Mouse (Mus musculus): ENCODE measurements around the gene Auh.

The Auh gene

DNA sequence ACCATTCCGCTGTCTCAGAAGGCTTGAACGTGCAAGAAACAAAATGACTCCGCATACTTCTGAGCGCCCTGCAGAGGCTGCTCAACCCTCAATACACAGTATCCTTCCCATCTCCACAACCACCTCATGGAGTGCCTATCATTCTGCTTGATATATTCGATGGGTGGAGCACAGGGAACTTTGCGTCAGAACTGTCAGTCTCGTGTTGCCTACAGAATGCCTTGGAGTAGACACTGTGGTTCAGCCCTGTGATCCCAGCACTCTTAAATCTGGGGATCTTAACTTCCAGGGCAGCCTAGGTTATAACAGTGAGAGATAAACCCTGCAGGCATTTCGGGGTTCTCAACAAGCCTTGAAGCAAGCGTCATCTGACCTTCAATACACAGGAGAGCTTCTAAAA, 1.1 kb downstream of the Auh start:
- in situ Hi-C loops (cut with MboI; ENCODE audit: unreplicated experiment in 2 of 2) = no loop called here

DNA sequence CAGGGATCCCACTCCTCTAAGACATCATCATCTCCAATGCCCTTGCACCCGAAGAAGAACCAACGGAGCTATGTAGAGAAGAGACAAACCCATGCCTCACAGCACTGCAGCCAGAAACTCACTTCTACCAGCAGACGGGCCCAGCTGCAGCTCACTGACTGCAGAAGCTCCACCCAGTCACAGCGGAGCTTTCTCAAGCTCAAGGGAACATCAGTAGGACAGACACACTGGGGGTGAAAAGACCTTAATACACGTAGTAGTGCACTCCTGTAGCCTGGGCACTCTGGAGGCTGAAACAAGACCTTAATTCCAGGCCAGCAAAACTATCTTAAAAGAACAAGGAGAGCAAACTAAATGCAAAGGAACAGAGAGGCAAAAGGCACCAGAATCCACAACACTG, 5.0 kb downstream of the Auh start:
- in situ Hi-C loops (cut with MboI; ENCODE audit: unreplicated experiment in 2 of 2) = no loop called here

DNA sequence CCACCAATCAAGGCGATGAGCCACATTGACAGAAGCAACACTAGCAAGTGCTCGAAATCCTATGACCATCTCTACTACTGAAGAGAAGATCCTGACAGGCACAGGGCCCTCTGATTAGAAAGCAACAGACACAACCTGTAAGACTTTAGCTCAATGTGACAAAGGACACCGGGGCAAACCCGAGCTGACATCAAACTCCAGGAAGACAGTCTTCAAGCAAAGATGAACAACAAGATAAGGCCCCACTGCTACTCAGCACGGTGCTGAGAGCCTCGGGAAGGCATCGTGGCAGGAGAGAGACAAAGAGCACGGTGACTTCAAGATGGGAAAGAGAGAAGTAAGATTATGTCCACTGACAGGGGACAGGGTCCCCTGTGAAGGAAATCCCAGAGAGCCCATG, 7.5 kb downstream of the Auh start:
- in situ Hi-C loops (cut with MboI; ENCODE audit: unreplicated experiment in 2 of 2) = no loop called here

DNA sequence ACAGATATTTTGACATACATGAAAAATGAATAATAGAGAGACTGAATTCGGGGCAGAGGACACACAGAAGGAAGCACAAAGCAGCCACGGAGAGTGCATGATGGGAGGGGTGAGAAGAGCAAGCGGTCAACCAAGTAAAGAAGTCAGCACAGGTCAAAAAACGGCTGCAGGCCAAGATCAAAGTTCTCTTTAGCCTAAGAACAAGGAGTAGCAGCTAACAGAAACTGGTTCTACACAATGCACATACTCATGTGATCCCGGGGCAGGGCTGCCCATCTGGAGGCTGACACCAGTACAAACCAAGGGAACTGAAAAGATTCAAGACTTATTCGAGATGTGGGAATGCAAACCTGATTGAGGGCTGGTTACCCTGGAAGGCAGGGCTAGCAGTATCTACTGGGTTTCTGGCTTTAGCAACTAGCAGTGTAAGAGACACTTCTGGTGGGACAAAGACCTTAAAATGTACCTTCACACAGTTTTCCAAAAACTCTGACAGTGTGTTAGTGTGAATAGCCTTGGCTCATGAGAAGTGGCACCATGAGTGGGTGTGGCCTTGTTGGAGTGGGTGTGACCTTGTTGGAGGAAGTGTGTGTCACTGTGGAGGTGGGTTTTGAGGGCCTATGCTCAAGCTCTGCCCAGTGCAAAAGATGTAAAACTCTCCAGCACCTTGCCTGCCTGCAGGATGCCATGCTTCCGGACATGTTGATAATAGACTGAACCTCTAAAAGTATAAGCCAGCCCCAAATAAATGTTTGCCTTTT, 8.2 kb downstream of the Auh start:
- in situ Hi-C loops (cut with MboI; ENCODE audit: unreplicated experiment in 2 of 2) = no loop called here

DNA sequence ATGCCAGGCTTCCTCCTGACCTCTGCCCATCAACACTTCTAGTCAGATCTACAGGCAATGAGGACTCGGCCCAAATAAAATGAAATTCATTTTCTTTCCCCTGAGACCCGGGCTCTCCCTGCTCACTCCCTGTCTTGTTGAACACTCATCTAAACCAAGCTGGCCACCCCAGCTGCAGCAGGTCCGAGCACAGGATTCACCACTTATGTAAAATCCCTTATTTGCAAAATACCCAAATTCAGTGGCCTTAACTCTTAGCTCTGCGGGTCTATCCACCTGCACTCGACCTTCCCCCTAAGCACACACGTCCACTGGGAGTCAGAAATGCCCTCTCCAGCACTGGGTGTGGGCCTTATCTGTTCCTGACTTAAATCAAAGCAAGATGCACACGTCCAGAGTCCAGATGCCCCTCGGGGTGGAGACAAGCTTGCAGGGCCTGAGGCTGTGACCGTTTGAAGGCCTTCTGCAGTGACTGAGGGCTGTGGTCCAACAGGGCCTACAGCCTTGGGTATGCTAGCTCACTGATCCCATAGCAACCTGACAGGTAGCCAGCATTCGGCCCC, 9.6 kb downstream of the Auh start:
- in situ Hi-C loops (cut with MboI; ENCODE audit: unreplicated experiment in 2 of 2) = loop anchor here in 1 of 2 experiments (10.0 kb wide), 1 partner anchor 55 kb away; no protein-coding TSS in a partner anchor

DNA sequence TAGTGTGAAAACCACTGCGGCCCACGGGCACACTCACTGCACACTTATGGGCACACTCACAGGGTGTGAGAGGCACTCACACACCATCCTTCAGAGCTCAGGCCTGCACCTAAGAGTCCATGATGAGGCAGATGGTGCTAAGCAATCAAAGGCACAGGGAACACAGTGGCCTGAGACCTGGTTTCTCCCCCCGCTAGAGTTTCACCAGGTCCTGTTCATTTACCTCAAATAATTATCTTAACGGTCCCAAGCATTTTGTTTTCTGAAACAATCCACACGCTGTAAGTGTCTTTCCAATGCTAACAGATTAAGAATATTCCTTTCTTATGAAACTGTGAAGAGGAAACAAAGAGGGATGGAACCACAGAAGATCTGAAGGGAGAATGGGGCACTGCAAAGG, 11.1 kb downstream of the Auh start:
- in situ Hi-C loops (cut with MboI; ENCODE audit: unreplicated experiment in 2 of 2) = loop anchor here in 1 of 2 experiments (10.0 kb wide), 1 partner anchor 56 kb away; no protein-coding TSS in a partner anchor

DNA sequence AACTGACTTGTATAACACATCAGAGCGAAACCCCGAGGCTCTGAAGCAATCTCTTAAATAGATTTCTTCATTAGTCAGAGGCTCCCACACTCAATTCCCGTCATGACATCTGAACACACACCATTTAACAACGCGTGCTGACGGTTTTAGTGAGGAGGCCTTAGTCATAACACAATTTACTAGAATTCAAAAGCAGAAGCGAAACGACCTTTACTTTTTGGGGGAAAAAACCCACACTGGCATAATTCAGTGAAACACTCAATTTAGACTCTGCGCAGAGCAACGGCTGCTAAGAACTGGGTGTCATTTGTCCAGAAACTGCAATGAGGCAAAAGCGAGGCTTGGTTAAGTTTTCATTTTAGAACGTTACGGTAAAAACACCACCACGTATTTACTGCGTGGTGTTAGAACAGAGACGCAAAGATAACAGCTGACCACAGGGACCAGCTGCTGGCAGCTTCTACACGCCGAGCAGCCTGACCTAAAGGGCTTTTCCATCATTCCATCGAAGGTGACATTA, 14.8 kb downstream of the Auh start:
- in situ Hi-C loops (cut with MboI; ENCODE audit: unreplicated experiment in 2 of 2) = loop anchor here in 1 of 2 experiments (10.0 kb wide), 1 partner anchor 60 kb away; no protein-coding TSS in a partner anchor

DNA sequence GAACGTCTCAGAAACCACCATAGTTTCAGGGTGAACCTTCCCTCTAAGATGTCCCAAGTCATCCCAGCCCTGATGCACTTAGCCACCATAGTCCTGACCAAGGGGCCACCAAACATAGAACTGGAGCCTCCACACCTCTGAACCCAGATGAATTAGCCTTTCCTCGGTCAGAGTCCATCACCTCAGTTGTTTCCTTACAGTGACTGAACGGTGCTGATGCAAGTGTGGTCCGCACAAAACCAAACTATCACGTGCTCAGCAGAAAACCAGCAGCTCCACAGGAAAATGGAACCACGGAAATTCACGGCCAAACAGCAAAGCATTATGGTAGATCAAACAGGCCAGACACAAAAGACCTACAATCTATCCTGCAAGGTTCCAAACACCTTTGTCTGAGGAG, 15.6 kb downstream of the Auh start:
- in situ Hi-C loops (cut with MboI; ENCODE audit: unreplicated experiment in 2 of 2) = loop anchor here in 1 of 2 experiments (10.0 kb wide), 1 partner anchor 61 kb away; no protein-coding TSS in a partner anchor

DNA sequence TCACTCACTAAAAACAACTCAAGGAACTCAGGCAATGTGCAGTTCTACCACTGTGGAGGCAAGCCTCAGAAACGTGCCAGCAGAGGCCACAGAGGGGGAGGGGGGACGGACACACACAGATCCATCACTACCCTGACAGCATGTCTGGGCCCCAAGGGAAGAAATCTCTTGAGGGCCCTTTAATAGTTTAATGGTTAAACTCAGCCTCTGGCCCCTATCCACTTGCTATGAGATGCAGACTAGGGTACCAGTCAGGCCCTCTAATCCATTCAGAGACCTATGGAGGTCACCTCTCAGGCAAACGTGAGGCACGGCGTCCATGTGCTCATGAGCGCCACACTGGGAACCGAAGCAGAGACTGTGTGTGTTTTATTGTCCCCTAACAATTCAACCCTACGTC, 17.0 kb downstream of the Auh start:
- in situ Hi-C loops (cut with MboI; ENCODE audit: unreplicated experiment in 2 of 2) = loop anchor here in 1 of 2 experiments (10.0 kb wide), 1 partner anchor 62 kb away; no protein-coding TSS in a partner anchor

DNA sequence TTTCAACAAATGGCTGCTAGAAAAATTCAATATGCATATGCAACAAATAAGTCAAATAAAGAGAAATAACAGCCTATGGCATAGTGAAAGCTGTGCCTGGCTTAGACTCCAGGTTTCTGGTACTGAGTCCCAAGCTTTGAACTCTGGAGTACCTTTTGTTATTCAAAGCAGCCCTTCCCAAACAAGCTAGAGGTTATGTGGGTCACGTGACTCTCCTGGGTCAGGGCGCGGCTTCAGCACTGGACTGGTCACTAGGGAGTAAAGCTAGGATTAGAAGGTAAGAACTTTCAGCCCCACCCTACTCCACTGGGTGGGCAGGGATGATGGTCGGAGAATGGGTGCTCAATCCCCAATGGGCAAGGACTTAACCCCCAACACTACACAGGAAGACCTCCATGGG, 18.2 kb downstream of the Auh start:
- in situ Hi-C loops (cut with MboI; ENCODE audit: unreplicated experiment in 2 of 2) = loop anchor here in 1 of 2 experiments (10.0 kb wide), 1 partner anchor 64 kb away; no protein-coding TSS in a partner anchor

DNA sequence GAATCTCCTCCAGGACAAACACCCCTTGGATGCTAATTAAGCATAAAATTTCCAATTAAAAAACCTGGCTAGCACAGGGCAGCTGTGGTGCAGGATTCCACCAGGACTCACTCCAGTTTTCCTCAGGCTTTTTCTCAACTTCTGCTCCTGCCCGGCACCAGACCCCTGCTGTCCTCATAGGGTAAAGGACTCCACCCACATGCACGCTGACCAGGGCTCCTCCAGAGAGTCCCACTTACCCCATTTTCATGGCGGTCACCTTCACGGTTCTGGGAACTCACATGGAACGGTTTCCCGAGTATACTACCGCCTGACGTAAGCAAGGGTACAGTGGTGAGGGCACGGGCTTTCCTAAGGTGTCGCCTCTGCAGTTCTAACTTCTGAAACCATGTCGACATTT, 23.2 kb downstream of the Auh start:
- in situ Hi-C loops (cut with MboI; ENCODE audit: unreplicated experiment in 2 of 2) = no loop called here

DNA sequence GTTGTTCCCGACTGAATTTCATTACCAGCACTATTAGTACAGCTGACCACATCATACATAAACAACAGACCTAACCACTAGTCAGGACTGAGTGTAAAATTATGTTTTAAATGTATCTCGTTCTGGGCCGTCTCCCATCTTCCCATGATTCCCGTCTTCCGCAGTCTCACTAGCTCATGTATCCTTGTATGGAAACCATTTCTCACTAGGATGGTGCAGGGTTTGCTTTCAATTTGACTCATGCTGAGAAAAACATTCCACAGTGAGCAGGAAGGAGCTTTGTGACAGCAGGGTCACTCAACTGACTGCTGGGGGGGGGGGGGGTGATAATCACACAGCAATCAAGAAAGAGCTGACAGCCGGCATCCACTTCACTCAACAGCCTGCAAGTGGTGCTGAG, 25.3 kb downstream of the Auh start:
- in situ Hi-C loops (cut with MboI; ENCODE audit: unreplicated experiment in 2 of 2) = no loop called here

DNA sequence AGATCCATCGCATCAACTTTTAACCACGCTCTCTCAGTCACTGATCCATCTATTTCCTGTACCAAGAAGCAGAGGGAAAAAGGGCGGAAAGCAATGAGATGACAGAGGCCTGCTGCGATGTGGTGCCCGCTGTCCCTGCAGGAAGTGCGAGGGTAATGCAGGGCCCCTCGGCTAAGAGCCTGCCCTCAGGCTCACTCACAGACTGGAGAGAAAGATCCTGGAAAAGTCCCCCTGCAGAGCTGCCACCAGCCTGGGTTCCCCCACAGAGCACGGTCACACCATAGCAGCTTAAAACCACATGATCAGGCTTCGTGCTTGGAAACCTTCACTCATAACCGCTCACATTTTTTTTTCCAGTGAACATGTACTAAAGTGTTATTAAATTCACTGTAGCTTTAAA, 25.7 kb downstream of the Auh start:
- in situ Hi-C loops (cut with MboI; ENCODE audit: unreplicated experiment in 2 of 2) = no loop called here

DNA sequence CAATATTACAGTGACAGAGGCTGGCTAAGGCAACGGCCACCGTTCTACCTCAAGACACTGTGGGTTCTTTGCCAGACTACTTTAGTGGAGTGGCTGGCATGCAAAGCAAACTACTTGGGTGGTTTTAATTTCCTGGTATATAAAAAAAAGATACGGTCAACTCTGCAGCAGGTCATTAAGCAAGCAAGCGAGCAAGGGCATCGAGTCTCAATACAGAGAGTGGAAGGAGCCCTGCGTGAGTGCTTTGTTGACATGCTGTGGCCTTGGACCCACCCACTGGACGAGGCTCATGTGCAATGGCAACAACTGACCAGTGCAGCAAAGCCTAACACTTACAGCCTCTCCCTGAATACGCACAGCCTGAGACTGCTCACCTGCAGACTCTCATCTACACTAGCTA, 27.0 kb downstream of the Auh start:
- in situ Hi-C loops (cut with MboI; ENCODE audit: unreplicated experiment in 2 of 2) = no loop called here

DNA sequence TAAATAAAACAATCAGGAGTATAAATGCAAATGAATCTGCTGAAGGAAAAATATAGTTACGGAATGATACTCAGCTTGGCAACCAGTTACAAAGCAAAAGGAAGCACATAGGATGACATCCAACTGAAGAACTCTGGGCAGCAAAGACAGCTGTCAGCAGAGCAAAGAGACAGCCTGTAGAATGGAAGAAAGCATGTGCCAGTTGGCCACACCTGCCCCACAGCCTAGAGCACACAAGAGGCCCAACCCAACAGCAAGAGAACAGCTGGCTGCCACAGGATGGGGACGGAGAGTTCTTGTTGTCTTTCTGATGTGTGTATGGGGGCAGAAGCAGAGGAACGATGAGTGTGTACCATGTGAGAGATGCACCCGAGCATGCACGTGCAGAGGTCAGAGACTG, 29.8 kb downstream of the Auh start:
- in situ Hi-C loops (cut with MboI; ENCODE audit: unreplicated experiment in 2 of 2) = no loop called here

DNA sequence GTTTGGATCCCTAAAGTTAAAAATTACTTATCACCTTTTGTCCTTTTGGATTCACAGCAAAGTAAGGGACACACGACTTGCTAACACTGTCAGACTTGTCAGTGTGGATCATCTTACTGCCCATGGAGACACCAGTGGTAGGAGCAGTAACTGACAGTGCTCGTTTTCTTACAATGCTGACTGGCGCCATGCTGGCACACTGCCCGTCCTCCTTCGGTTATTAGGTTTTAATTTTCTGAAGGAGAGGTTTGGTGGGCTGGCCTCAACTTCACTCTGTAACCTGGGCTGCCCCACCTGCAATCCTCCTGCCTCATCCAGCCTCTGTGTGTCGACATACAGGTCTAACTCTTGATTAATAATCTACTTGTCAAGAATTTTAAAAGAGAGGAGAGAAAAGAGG, 31.7 kb downstream of the Auh start:
- in situ Hi-C loops (cut with MboI; ENCODE audit: unreplicated experiment in 2 of 2) = no loop called here

DNA sequence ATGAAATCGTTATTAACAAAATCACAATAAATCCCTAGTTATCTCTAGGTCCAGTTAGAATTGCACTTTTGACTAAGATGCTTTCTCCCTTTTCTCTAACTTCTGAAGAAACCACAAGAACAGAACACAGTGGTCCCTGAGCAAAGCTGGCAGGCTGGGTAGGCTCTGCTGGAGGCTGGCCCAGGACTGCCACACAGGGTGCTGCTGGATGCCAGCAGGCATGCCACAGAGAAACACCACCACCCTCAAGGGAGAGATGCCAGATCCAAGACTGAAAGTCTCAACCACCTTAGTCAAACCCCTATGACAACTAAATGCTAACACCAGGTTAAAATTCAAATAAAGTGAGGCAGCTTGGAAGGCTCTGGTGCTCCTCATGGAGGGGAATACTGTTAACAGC, 36.7 kb downstream of the Auh start:
- in situ Hi-C loops (cut with MboI; ENCODE audit: unreplicated experiment in 2 of 2) = no loop called here

DNA sequence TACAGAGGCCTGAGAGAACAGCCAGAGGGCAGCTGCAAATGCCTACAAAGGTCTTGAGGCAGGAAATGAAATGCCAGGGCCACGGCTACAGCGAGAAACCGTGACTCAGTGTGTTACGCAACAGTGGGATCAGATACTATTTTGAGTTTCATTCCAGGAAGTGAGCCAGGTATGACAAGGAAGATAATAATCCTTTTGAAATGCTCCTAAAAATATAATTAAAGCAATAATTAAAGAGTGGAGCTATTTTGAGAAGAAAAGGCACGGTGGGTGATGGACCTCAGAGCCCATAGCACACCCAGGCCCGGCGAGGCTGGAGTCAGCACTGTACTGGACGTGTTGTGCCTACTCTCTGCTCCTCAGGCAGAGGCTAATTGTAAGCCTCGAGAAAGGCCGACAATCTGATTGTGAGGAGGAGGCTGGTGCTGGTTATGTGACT, 37.4 kb downstream of the Auh start:
- in situ Hi-C loops (cut with MboI; ENCODE audit: unreplicated experiment in 2 of 2) = no loop called here

DNA sequence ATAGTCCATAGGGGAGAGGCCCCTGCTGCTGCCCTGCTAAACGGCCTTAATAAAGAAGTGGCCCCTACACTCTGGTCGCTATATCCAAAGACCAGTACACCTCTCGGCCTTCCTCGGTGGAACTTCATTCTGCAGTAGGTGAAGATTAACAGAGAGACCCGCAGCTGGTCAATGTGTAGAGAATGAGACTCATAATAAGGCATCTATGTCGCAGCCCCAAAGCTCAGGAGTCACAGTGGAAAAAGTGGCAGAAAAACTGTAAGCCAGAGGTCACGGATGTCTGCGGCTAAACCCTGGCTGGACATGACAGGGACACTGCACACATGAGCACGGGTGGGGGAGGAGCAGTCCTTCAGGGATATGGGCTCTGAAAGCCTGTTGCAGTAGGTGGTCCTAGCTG, 39.2 kb downstream of the Auh start:
- in situ Hi-C loops (cut with MboI; ENCODE audit: unreplicated experiment in 2 of 2) = no loop called here

DNA sequence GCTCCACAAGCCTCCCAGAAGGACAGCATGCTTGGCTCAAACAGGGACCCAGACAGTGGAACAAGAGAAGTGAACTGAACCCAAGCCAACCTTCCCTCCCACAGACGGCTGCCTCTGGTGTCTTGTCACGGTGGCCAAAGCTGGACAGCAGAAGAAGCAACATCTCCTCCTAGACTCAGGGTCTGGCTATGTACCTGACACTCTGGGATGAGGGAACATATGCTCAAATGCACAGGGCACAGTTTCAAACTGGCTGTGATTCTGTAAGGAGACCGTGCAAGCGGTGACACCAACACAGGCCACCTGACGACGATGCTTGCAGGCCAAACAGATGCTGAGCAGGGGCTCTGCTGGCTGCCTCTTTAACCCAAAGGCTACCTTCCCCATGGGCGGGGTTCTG, 42.7 kb downstream of the Auh start:
- in situ Hi-C loops (cut with MboI; ENCODE audit: unreplicated experiment in 2 of 2) = no loop called here

DNA sequence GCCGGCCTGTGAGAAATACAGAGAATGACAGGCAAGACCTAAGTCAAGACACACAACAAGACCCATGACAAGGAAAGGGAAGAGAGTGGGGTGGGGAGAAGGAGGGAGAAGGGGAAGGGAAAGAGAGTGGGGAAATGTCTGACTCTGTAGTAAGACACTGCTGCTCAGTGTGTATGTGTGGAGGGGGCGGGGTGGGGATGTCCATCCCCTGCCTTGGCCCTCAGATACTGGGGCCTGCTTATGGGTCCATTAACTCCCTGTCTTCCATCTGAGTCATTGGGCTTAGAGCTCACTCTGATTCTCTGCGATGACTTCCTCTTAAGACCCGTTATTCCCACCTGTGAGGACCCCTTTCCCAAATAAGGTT, 45.5 kb downstream of the Auh start:
- in situ Hi-C loops (cut with MboI; ENCODE audit: unreplicated experiment in 2 of 2) = no loop called here

Data from v-Abl transformed pro-B cells (cell line).